Mouse (Mus musculus) kidney, adult 2 months (tissue): Measurements from ENCODE around the gene Zdhhc22. TPM values are rescaled to one million over a fixed set of nuclear protein-coding genes. Genes with fewer than 3 reads are reported as not detected.

ENCODE experiments used
- DNase-seq: peaks from one replicate; pipeline ENCODE4 v3.0.0; 2021
- H3K27ac ChIP-seq: fragments of 200-500 bp; 2 replicates; pipeline ENCODE4 v1.5.1; 2012; ENCODE audit warnings: low read depth, low read length, control low read depth, inconsistent platforms; ENCODE audit not compliant: insufficient read depth
- H3K27me3 ChIP-seq: fragments of 200-500 bp; replicated peaks from 2 replicates; pipeline ENCODE4 v1.6.1; 2012; ENCODE audit warnings: mild to moderate bottlenecking, moderate library complexity, low read length, inconsistent platforms; ENCODE audit not compliant: control insufficient read depth, insufficient read depth
- H3K36me3 ChIP-seq: fragments of 200-500 bp; 2 replicates; pipeline ENCODE4 v1.6.1; 2012; ENCODE audit warnings: mild to moderate bottlenecking, moderate library complexity, low read length, inconsistent platforms; ENCODE audit not compliant: control insufficient read depth, insufficient read depth
- H3K4me1 ChIP-seq: fragments of 200-500 bp; 2 replicates; pipeline ENCODE4 v1.6.1; 2011; ENCODE audit warnings: low read length; ENCODE audit not compliant: control insufficient read depth, insufficient read depth
- H3K4me3 ChIP-seq: fragments of 200-500 bp; 2 replicates; pipeline ENCODE4 v1.5.1; 2011; ENCODE audit warnings: mild to moderate bottlenecking, low read depth, low read length, control low read depth; ENCODE audit not compliant: insufficient read depth
- CTCF ChIP-seq: fragments of 200-500 bp; conservative IDR thresholded peaks from 2 replicates; pipeline ENCODE4 v1.5.1; 2011; ENCODE audit warnings: low read depth, mild to moderate bottlenecking, control low read depth, low read length, moderate library complexity, mixed read lengths; ENCODE audit not compliant: insufficient read depth, insufficient read length
- POLR2A ChIP-seq: fragments of 200-500 bp; IDR thresholded peaks from one replicate; pipeline ENCODE4 v1.6.1; 2011; ENCODE audit warnings: low read depth, low read length, control low read depth
- WGBS: fragments of 180-500 bp; shearing (Covaris S2); methylation state at CpG from one replicate; pipeline ENCODE4 v1.1.7; 2018; 5-methylcytosine and 5-hydroxymethylcytosine counted together
- polyA plus RNA-seq: library from polyadenylated mRNA; depleted of rRNA; stranded (reverse); fragments of >200 nt; gene quantifications from 2 replicates; pipeline ENCODE4 v1.2.3, GENCODE M21; 2012

Gene Zdhhc22
- polyA plus RNA-seq, 1 experiment: 0.14 TPM

- no peak for TF ChIP-seq CTCF
- no peak for TF ChIP-seq POLR2A
- H3K4me3 ChIP-seq: no peak overlapping the region
- no peaks in the 10 kb centered on the region for H3K4me1 ChIP-seq
- no peak for DNase-seq
- no peaks in the 10 kb centered on the region for H3K36me3 ChIP-seq
- no peaks in the 10 kb centered on the region for H3K27me3 ChIP-seq
- no peak overlapping the region for H3K27ac ChIP-seq
- WGBS: 50% methylated on average over 3 of the region's 3 CpGs
Measured at GRCm38 (mm10) chr12:87003606-87004005, 13.4 kb upstream of the Zdhhc22 start.

GRCm38 (mm10) chr12:87002815-87003214 lies 12.6 kb upstream of the Zdhhc22 start:
- Histone ChIP-seq H3K27ac (no peak overlapping the region), H3K4me3 (no peak overlapping the region)

GRCm38 (mm10) chr12:87002209-87002608 lies 12.0 kb upstream of the Zdhhc22 start:
- 54% methylated on average over 7 of the region's 7 CpGs for WGBS
- TF ChIP-seq CTCF (no peak), POLR2A (no peak)
- Histone ChIP-seq H3K4me1 (no peaks in the 10 kb centered on the region), H3K4me3 (no peak overlapping the region), H3K27me3 (no peaks in the 10 kb centered on the region), H3K27ac (no peak overlapping the region), H3K36me3 (no peaks in the 10 kb centered on the region)
- no peak for DNase-seq

More at GRCm38 (mm10) chr12:87002815-87003214, 12.6 kb upstream of the Zdhhc22 start:
- 72% methylated on average over 7 of the region's 7 CpGs for WGBS
- no peak for DNase-seq
- TF ChIP-seq CTCF (no peak), POLR2A (no peak)
- H3K27me3 ChIP-seq: no peaks in the 10 kb centered on the region
- H3K36me3 ChIP-seq: no peaks in the 10 kb centered on the region
- no peaks in the 10 kb centered on the region for H3K4me1 ChIP-seq

GRCm38 (mm10) chr12:87000840-87001176 lies 10.6 kb upstream of the Zdhhc22 start:
- Histone ChIP-seq H3K27me3 (no peaks in the 10 kb centered on the region), H3K4me3 (no peak overlapping the region), H3K4me1 (no peaks in the 10 kb centered on the region), H3K36me3 (no peaks in the 10 kb centered on the region), H3K27ac (no peak overlapping the region)
- WGBS: 39% methylated on average over 6 of the region's 6 CpGs
- no peak for TF ChIP-seq POLR2A
- no peak for TF ChIP-seq CTCF
- DNase-seq: no peak

- 51% methylated on average over 5 of the region's 5 CpGs for WGBS
Measured at GRCm38 (mm10) chr12:87000151-87000839, 10.1 kb upstream of the Zdhhc22 start.

GRCm38 (mm10) chr12:86999283-86999820 lies 9.1 kb upstream of the Zdhhc22 start:
- TF ChIP-seq POLR2A: no peak
- TF ChIP-seq CTCF: no peak

More at GRCm38 (mm10) chr12:87000151-87000839, 10.1 kb upstream of the Zdhhc22 start:
- Histone ChIP-seq H3K4me1 (no peaks in the 10 kb centered on the region), H3K36me3 (no peaks in the 10 kb centered on the region), H3K27ac (no peak overlapping the region), H3K4me3 (no peak overlapping the region), H3K27me3 (no peaks in the 10 kb centered on the region)
- TF ChIP-seq POLR2A: no peak
- no peak for TF ChIP-seq CTCF
- peak; percentile 9 for DNase-seq

DNA sequence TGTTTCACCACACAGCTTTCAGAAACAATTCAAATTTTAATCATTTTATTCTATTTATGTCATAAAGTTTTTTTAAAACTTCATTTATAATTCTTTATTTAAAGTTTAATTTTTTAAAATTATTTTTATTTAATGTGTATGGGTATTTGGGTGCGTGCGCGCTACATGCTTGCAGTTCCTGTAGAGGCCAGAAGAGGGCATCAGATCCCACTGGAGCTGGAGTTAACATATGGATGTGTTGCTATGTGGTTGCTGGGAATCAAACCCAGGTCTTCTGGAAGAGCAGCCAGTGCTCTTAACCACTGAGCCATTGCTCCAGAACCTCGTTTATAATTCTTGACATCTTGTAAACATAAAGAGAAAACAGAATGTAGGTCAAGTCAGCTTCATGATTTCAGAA lies 8.5 kb upstream of the Zdhhc22 start:
- DNase-seq: no peak
- Histone ChIP-seq H3K27me3 (no peaks in the 10 kb centered on the region), H3K27ac (no peak overlapping the region), H3K4me3 (no peak overlapping the region), H3K4me1 (no peaks in the 10 kb centered on the region), H3K36me3 (no peaks in the 10 kb centered on the region)
- WGBS: 87% methylated on average over 4 of the region's 4 CpGs
- TF ChIP-seq POLR2A (no peak), CTCF (0 out of 2 replicates have a peak, but pooled peaks have one; percentile 16)

More at GRCm38 (mm10) chr12:86999283-86999820, 9.1 kb upstream of the Zdhhc22 start:
- no peaks in the 10 kb centered on the region for H3K36me3 ChIP-seq
- no peaks in the 10 kb centered on the region for H3K4me1 ChIP-seq
- no peak for DNase-seq
- H3K4me3 ChIP-seq: no peak overlapping the region
- WGBS: 66% methylated on average over 10 of the region's 10 CpGs
- no peak overlapping the region for H3K27ac ChIP-seq
- no peaks in the 10 kb centered on the region for H3K27me3 ChIP-seq
